Mouse (Mus musculus) adrenal gland, postnatal 25 days (tissue): Measurements from ENCODE around the gene Rfpl4. TPM values are rescaled to one million over a fixed set of nuclear protein-coding genes. Genes with fewer than 3 reads are reported as not detected.
"Not testable (repeated sequence)": the region's sequence is repeated elsewhere in the genome, so short reads cannot be mapped to it uniquely, and the experiment has no call there.

ENCODE experiments used
- DNase-seq: peaks from one replicate; pipeline ENCODE4 v3.0.0; 2021; ENCODE audit warnings: mixed read lengths
- microRNA-seq, 2 experiments: library from miRNA; unstranded; fragments of <30 nt; microRNA quantifications; one replicate each; pipeline ENCODE4 v1.2.0; 2021
- total RNA-seq: library from RNA; stranded (reverse); gene quantifications from 2 replicates; pipeline ENCODE4 v1.2.3, GENCODE M21; 2021

Rfpl4 gene
- total RNA-seq, 1 experiment from 2014 or later: not detected

DNA sequence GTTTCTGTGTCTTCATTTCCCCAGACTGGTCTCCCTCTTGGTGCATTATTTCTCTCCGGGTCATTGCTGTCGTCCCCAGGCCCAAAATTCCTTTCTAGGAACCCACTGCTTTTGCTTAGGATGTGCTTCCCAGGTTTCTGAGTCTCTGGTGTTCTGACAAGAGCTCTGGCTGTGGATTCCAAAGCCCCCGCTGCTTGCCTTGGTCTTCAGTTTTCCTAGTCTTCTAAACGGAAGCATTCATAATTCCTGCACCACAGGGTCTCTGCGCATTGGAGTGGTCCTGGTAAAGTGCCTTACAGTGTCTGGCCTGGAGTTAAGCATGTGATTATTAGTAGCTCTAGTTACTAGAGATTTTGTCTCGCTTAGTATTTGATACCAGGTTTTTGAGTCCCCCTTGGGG lies 35.9 kb downstream of the Rfpl4 start:
- DNase-seq: no peak

DNA sequence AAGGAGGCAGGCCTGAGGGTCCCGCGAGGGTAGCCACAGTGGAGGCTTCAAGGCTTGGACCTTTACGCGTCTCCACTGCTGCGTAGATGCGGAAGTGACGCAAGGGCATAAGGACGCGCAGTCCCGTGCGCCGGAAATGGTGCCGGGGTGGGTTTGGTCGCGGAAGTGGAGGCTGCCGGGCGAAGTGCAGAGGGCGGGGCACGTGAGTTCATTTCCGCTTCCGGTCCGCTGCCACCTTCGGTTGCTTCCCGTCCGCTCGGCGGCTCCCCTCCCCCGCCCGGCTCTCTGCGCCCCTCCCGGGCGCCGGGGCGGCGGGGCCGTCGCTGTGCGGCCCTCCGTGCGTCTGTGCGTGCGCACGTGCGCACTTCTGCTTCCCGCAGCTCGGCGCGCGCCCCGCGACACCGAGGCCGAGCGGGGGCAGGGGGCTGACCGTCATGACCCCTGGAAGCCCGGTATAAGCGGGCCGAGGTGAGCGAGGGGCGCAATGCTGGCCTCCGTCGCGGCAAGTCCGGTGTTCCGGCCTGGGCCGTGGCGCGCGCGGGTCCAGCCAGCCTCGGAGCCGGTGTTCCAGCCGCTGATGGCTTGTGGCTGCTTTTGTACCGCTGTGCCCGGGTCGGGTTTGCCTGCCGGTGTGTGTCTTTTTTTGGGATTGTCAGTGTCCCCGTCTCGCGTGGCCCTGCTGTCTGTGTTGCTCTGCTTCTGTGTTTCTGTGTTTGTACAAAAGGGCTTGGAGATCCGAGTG lies 36.6 kb downstream of the Rfpl4 start, which contains the start of gene Epn1:
Gene Epn1, plus strand, starts transcription at position 226 of the 742 bp plus-strand sequence.
- DNase-seq: peak; percentile 96

DNA sequence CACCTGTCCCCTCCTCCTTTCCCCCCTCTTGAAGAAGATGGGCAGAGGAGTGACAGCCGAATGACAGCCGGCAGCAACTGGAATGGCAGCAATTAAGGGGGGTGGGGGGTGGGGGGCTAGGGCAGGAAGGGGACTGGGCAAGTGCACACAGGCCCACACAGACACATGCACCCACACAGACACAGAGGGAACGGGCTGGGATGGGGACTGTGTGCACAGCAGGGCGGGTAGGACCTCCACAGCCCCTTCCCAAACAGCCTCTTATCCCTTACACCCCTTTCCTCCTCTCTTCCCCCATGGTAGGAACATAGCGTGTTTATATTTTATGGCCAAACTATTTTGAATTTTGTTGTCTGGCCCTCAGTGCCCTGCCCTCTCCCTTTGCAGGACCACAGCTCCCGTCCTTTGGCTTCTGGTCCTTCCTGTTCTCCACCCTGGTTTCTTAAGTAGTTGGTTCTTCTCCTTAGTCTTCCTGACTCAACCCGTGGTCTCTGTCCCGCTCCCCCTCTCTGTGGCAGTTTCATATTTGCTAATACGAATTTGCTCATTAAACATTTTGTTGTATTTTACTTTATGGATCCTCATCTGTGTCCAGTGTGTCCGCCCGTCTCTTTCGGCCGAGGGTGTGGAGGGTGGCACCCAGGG lies 37.3 kb downstream of the Rfpl4 start:
- DNase-seq: not testable (repeated sequence)

- DNase-seq: no peak
Observed at GRCm38 (mm10) chr7:5076931-5077330, 39.8 kb downstream of the Rfpl4 start.

DNA sequence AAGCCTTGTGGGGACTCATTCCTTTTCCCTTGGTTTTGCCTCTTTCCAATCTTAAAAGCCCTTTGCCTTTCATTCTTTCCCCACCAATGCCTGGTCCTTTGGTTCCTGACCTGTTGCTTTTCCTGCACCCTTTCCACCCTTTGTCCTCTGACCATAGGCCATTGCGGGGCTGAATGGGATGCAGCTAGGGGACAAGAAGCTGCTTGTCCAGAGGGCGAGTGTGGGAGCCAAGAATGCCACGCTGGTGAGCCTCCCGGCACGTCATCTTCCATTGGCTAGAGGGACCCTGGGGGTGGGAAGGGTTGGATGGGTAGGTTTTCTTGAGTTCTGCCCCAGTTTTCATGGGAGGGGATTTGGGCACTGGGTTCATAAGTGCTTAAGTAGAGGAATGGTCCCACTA lies 41.8 kb downstream of the Rfpl4 start:
- no peak for DNase-seq

DNA sequence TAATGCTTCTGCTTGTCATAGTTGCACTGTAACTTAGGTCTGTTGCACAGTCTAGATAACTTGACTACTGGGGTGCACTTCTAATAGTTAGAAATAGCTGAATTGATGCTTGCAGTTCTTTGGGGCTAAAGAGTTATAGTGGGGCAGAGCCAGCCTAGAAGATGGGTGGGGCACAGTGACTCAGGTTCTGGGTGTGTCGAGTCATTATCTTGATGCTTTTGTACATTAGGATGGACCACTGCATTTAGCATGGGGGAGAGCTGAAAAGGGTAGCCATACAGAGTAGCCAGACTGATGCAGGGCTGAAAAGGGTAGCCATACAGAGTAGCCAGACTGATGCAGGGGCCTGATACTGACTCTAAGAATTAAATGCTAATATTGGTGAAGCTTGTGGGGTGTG lies 43.2 kb downstream of the Rfpl4 start:
- DNase-seq: no peak

- DNase-seq: no peak
Observed at GRCm38 (mm10) chr7:5064886-5065285, 51.9 kb downstream of the Rfpl4 start.

DNA sequence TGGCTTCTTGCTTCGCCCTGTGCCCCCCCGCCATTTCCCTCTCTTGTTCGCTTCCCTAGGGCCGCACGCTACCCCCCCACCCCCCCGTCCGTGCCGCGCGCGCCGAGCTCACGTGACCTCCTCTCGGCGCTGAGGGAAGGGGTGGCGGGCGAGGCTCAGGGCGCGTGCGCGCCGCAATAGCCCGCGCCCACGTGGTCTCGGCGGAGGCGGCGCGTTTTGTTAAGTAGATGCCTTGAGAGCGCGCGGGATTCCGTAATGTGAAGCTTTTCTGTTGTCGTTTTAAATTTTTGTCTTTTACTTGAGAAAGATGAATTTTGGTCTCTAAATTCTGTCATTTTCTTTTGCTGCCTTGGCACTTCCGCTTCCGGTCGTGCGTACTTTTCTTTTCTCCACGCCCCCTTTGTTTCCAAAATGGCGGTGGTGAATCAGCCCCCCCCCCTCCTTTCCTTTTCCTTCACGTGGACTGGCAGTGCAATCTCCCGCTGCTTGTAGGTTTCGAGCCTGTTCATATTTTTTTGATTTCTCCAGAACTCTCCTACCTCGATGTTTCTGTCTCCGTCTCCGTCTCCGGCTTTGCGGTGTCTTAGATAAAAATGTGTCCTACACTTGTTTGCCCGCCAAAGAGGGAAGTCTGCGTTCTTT lies 54.3 kb downstream of the Rfpl4 start:
- peak; percentile 64 for DNase-seq

- DNase-seq: peak; percentile 97
Observed at GRCm38 (mm10) chr7:5061774-5062359, 54.9 kb downstream of the Rfpl4 start, which contains the start of gene U2af2. U2af2 (plus strand) TSS chr7:5062143.

- DNase-seq: peak; percentile 97
Observed at GRCm38 (mm10) chr7:5060944-5061773, 55.6 kb downstream of the Rfpl4 start.

DNA sequence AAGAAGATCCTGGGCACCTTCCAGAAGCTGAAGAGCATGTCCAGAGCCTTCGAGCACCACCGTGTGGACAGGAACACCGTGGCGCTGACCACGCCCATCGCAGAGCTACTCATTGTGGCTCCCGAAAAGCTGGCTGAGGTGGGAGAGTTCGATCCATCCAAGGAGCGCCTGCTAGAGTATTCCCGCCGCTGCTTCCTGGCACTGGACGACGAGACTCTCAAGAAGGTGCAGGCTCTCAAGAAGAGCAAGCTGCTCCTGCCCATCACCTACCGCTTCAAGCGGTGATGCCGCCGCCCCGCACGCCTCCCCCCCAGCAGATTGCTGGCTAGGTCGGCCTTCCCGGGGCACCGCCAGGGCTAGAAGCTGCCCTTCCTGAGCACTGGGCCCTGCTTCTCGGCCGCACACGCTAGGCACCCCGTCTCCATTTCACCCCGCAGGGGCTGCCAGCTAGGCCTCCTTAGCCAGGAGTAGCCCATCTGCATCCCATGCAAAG lies 56.5 kb downstream of the Rfpl4 start:
- DNase-seq: peak; percentile 76

Small RNAs within 50 kb of the gene (microRNA-seq; reads per million reads assigned to microRNA genes)
- 0 reads per million in 2 experiments for gene Gm26217

Other genes with a start within 250 kb of the Rfpl4 start
- 24.0 and 30.5 TPM in 2 replicates for gene Isoc2b, start 246.7 kb downstream of the Rfpl4 start, total RNA-seq
- gene Isoc2a, start 239.8 kb downstream of the Rfpl4 start, total RNA-seq: 42.1 and 48.2 TPM in 2 replicates
- gene Gm36210, start 210.4 kb downstream of the Rfpl4 start, total RNA-seq: not detected in 2 replicates
- gene Zfp628, start 201.7 kb downstream of the Rfpl4 start, total RNA-seq: 16.4 and 19.0 TPM in 2 replicates
- 7.7 and 9.1 TPM in 2 replicates for gene Nat14, start 194.9 kb downstream of the Rfpl4 start, total RNA-seq
- gene Ssc5d, start 191.2 kb downstream of the Rfpl4 start, total RNA-seq: 2.0 and 3.2 TPM in 2 replicates
- 0.55 TPM in 1 of 2 replicates, not detected in the other for gene Sbk2, start 152.5 kb downstream of the Rfpl4 start, total RNA-seq
- gene Sbk3, start 145.8 kb downstream of the Rfpl4 start, total RNA-seq: 0.15 TPM in 1 of 2 replicates, not detected in the other
- gene Zfp579, start 120.8 kb downstream of the Rfpl4 start, total RNA-seq: 21.1 and 31.6 TPM in 2 replicates
- gene Zfp524, start 102.5 kb downstream of the Rfpl4 start, total RNA-seq: 15.3 and 17.6 TPM in 2 replicates
- gene Fiz1, start 102.3 kb downstream of the Rfpl4 start, total RNA-seq: 18.7 and 26.4 TPM in 2 replicates
- gene Gm44973, start 101.5 kb downstream of the Rfpl4 start, total RNA-seq: not detected in 2 replicates
- 27.7 and 34.3 TPM in 2 replicates for gene Zfp865, start 96.6 kb downstream of the Rfpl4 start, total RNA-seq
- 1.00 and 1.1 TPM in 2 replicates for gene Ccdc106, start 96.4 kb downstream of the Rfpl4 start, total RNA-seq
- 1.1 TPM in 1 of 2 replicates, not detected in the other for gene 4632433K11Rik, start 82.8 kb downstream of the Rfpl4 start, total RNA-seq
- gene Zfp784, start 78.5 kb downstream of the Rfpl4 start, total RNA-seq: 4.7 and 5.5 TPM in 2 replicates
- gene Zfp580, start 65.4 kb downstream of the Rfpl4 start, total RNA-seq: 7.9 and 8.8 TPM in 2 replicates
- 191 and 195 TPM in 2 replicates for gene U2af2, start 54.8 kb downstream of the Rfpl4 start, total RNA-seq
- 140 and 152 TPM in 2 replicates for gene Epn1, start 36.7 kb downstream of the Rfpl4 start, total RNA-seq
- 1.3 and 1.7 TPM in 2 replicates for gene Rasl2-9, start 9.0 kb upstream of the Rfpl4 start, total RNA-seq
- not detected in 2 replicates for gene Vmn1r55, start 32.7 kb upstream of the Rfpl4 start, total RNA-seq
- gene Vmn1r56, start 79.8 kb upstream of the Rfpl4 start, total RNA-seq: not detected in 2 replicates
- not detected in 2 replicates for gene Vmn1r57, start 101.5 kb upstream of the Rfpl4 start, total RNA-seq
- gene Gm5065, start 233.6 kb upstream of the Rfpl4 start, total RNA-seq: not detected in 2 replicates
- not detected in 2 replicates for gene Nlrp2, start 234.1 kb upstream of the Rfpl4 start, total RNA-seq